Mouse (Mus musculus): ENCODE data around the gene Asmt.
A peak's percentile ranks its signal among the peaks of the same experiment; 100 is the strongest.

The Asmt gene

DNA sequence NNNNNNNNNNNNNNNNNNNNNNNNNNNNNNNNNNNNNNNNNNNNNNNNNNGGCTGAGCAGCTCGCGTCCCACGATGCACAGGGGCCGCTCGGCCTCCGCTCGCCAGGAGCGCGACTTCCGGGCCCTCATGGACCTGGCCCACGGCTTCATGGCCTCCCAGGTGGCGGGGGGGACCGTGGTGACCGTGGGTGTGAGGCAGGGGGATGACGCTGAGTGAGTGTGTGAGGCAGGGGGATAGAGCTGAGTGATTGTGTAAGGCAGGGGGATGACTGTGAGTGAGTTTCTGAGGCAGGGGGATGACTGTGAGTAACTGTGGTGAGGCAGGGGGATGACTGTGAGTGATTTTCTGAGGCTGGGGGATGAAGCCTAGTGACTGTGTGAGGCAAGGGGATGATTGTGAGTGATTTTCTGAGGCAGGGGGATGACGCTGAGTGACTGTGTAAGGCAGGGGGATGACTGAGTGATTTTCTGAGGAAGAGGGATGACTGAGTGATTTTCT lies at the start of gene Asmt:
Gene Asmt (plus strand): TSS at position 51 of the 499 bp plus-strand sequence.
- DNase-seq: no peak

- no peak for DNase-seq
These were observed 948 bp downstream of the Asmt start for GRCm38 (mm10) chrX:170673233-170673951.

- peak; percentile 17 for DNase-seq
These were observed 1.9 kb downstream of the Asmt start for GRCm38 (mm10) chrX:170674229-170674771.

GRCm38 (mm10) chrX:170674885-170675876 lies 2.7 kb downstream of the Asmt start:
- peak; percentile 6 for DNase-seq

- no peak for DNase-seq
These were observed 3.6 kb downstream of the Asmt start for GRCm38 (mm10) chrX:170675923-170676605.

- DNase-seq: no peak
These were observed 4.3 kb downstream of the Asmt start for GRCm38 (mm10) chrX:170676606-170677239.

GRCm38 (mm10) chrX:170677266-170677665 lies 4.8 kb downstream of the Asmt start:
- no peak for DNase-seq

- no peak for DNase-seq
These were observed 5.2 kb downstream of the Asmt start for GRCm38 (mm10) chrX:170677680-170678079.

Measured in right cerebral cortex, postnatal 25 days (tissue).